13 mouse cellular contexts compared by ENCODE assay signal in genomic region chr12:109473575-109473976, GRCm38 (mm10). TPM values are rescaled to one million over a fixed set of nuclear protein-coding genes. Genes with fewer than 3 reads are reported as not detected.
DNase-seq lines count a peak whose midpoint lies in the region; ATAC-seq and TF ChIP-seq lines count a peak whose summit lies in the region.
"Had no signal": no experiment of that assay in that cellular context is flagged by ENCODE, and none has a peak within 500 bp of the region (broad histone marks: within the 10 kb centered on the region; RNA-seq: fewer than 3 reads in every experiment).

No protein-coding gene starts in this region.

- H3K27ac ChIP-seq in lung, embryonic 14.5 days (ENCODE audit: low read depth), result peak overlapping the region; percentile 84; the same call in 1 of the 2 replicates
- H3K27ac ChIP-seq: midbrain, embryonic 12.5 days had no signal

- 3% methylated on average over 6 of the region's 6 CpGs for WGBS in lung, embryonic 14.5 days

- peak; percentile 93 for ATAC-seq in lung, embryonic 14.5 days (ENCODE audit: insufficient read depth)
- ATAC-seq: CD4-positive, CD25-positive, alpha-beta regulatory T cell, adult 4 months had no signal

- H3K36me3 ChIP-seq in lung, embryonic 14.5 days (ENCODE audit: insufficient read depth), result no peaks in the 10 kb centered on the region
- H3K36me3 ChIP-seq: heart, embryonic 15.5 days; midbrain, embryonic 12.5 days had no signal

- no peaks in the 10 kb centered on the region for H3K9me3 ChIP-seq in lung, embryonic 14.5 days (ENCODE audit: low read depth, low read length)
- H3K9me3 ChIP-seq: heart, embryonic 15.5 days; midbrain, embryonic 12.5 days had no signal

- H3K4me1 ChIP-seq in lung, embryonic 14.5 days (ENCODE audit: insufficient read depth), result peaks cover 26% of the 10 kb centered on the region
- H3K4me1 ChIP-seq: midbrain, embryonic 12.5 days had no signal

- DNase-seq in frontal cortex, postnatal 36 days (ENCODE audit: low spot score in 2 of 2), result peak; percentile 24 to 51
- DNase-seq in frontal cortex, postnatal 14 days (ENCODE audit: low spot score in 2 of 2), result no peak
- DNase-seq in lung, embryonic 14.5 days, result peak; percentile 97
- DNase-seq in lung, adult 18-20 months, result no peak
- DNase-seq in gastrocnemius, postnatal 25 days, result peak; percentile 57
- peak; percentile 72 to 85 for DNase-seq in lung, postnatal 4 days
- DNase-seq in layer of hippocampus, postnatal 36 days, result no peak
- DNase-seq in retina, embryonic 14.5 days (ENCODE audit: low spot score), result no peak
- DNase-seq: kidney, postnatal 14 days; liver had no signal

- TF ChIP-seq CTCF in lung, embryonic 14.5 days (IDR thresholded peaks at IDR 0.05; ENCODE audit: low read depth), result no peak

- H3K4me3 ChIP-seq in lung, embryonic 14.5 days (ENCODE audit: low read depth, low read length), result no peak overlapping the region
- H3K4me3 ChIP-seq: heart, embryonic 15.5 days; midbrain, embryonic 12.5 days had no signal

- no peaks in the 10 kb centered on the region for H3K27me3 ChIP-seq in lung, embryonic 14.5 days (ENCODE audit: insufficient read depth, low read length)
- H3K27me3 ChIP-seq: heart, embryonic 15.5 days had no signal

- no peak overlapping the region for H3K9ac ChIP-seq in lung, embryonic 14.5 days
- H3K9ac ChIP-seq: heart, embryonic 15.5 days; midbrain, embryonic 12.5 days had no signal

- no peak overlapping the region; the same call in 1 of the 2 replicates for H3K4me2 ChIP-seq in lung, embryonic 14.5 days
- H3K4me2 ChIP-seq: heart, embryonic 15.5 days; midbrain, embryonic 12.5 days had no signal

RNA-seq across cellular contexts. Expression of gene Dlk1, which starts 21.0 kb away (rescaled TPM):
- polyA plus RNA-seq in lung, embryonic 14.5 days (2014; fragmentation: Nextera tagmentation; extraction: Ambion mirVana), result 468 and 481 TPM in 2 replicates
- total RNA-seq in gastrocnemius, postnatal 25 days (2021), result 10 to 100 TPM in 1 of 2 experiments, 1 to 10 TPM in 1; 9.4 to 12.8 TPM
- total RNA-seq in layer of hippocampus, postnatal 36 days (2021), result 1 to 10 TPM; 3.5 to 5.5 TPM
- polyA plus RNA-seq: CD4-positive, CD25-positive, alpha-beta regulatory T cell, adult 4 months had no signal

Comparison
In these comparisons a context has a peak if more than half of its experiments do, and no peak if none do; other contexts are left out.
1. DNase-seq: peak in frontal cortex, postnatal 36 days (2 of 2), lung, embryonic 14.5 days (single experiment), gastrocnemius, postnatal 25 days (single experiment) and lung, postnatal 4 days (2 of 2); none in frontal cortex, postnatal 14 days (0 of 2), lung, adult 18-20 months (0 of 2), layer of hippocampus, postnatal 36 days (0 of 2) and retina, embryonic 14.5 days (single experiment).